In the genomic region with DNA sequence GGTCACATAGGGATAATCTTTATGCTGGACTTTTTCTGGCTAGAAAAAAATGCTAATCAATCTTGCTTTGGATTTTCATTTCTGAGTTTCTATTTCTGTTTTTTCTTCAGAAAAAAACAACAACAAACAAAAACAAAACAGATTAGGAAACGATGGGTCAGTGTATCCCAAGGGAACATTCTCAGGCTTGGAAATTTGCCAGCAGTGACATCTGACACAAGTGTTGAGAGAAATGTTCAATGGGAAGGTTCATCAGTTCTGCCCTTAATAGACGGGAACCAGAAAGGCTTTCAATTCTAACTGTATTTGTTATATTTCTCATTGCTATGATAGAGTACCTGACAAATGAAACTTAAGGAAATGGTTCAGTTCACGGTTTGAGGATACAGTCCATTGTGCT, we compare ENCODE assay signal across 18 mouse cellular contexts.
"Had no signal": no experiment of that assay in that cellular context is flagged by ENCODE, and none has a peak within 500 bp of the region (broad histone marks: within the 10 kb centered on the region; RNA-seq: fewer than 3 reads in every experiment).

No protein-coding gene starts in this region.

- H3K9ac ChIP-seq: lung, embryonic 15.5 days; midbrain, embryonic 12.5 days; neural tube, embryonic 13.5 days; neural tube, embryonic 15.5 days had no signal

- H3K36me3 ChIP-seq: lung, embryonic 15.5 days; midbrain, embryonic 10.5 days; midbrain, embryonic 12.5 days; neural tube, embryonic 13.5 days; neural tube, embryonic 15.5 days had no signal

- ATAC-seq: midbrain, embryonic 16.5 days had no signal

- H3K4me2 ChIP-seq: lung, embryonic 15.5 days; midbrain, embryonic 12.5 days; neural tube, embryonic 13.5 days; neural tube, embryonic 15.5 days had no signal

- H3K4me3 ChIP-seq: lung, embryonic 15.5 days; midbrain, embryonic 10.5 days; midbrain, embryonic 12.5 days; myocyte; neural tube, embryonic 13.5 days; neural tube, embryonic 15.5 days had no signal

- H3K27me3 ChIP-seq: lung, embryonic 15.5 days; midbrain, embryonic 12.5 days; neural tube, embryonic 13.5 days; neural tube, embryonic 15.5 days had no signal

- H3K4me1 ChIP-seq: lung, embryonic 15.5 days; midbrain, embryonic 10.5 days; midbrain, embryonic 12.5 days; neural tube, embryonic 13.5 days; neural tube, embryonic 15.5 days had no signal

- H3K27ac ChIP-seq: lung, embryonic 15.5 days; midbrain, embryonic 10.5 days; midbrain, embryonic 12.5 days; neural tube, embryonic 13.5 days; neural tube, embryonic 15.5 days had no signal

- H3K9me3 ChIP-seq: lung, embryonic 15.5 days; midbrain, embryonic 10.5 days; midbrain, embryonic 12.5 days; neural tube, embryonic 13.5 days; neural tube, embryonic 15.5 days had no signal

- DNase-seq: lung, adult 18-20 months; lung, postnatal 4 days; midbrain, embryonic 14.5 days; retina, postnatal 1 day; right cerebral cortex, adult 18-20 months; right cerebral cortex, postnatal 25 days; right cerebral cortex, postnatal 4 days; spleen, adult 18-20 months; thymus, adult 18-20 months; thymus, postnatal 14 days; thymus, postnatal 36 days had no signal
